ENCODE assay signal across 9 mouse cellular contexts in the genomic region with DNA sequence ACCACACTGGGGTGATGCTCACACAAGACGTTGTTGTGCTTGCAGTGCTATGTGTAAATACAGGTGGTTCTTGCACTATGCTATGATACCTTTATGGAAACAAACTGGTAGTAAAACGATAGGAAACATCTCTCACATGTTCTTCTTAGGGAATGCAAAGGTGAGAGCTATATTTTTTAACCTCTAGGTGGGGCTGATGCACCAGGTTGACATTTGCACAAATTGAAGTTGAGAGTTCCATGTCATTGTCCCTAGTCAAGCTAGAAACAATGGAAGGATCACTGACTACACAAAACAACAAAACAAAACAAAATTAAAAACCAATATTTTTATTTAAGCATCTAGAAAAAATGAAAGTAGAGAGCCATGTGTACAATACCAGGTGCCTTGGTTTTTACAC.
DNase-seq lines count a peak whose midpoint lies in the region; ATAC-seq and TF ChIP-seq lines count a peak whose summit lies in the region.
"Had no signal": no experiment of that assay in that cellular context is flagged by ENCODE, and none has a peak within 500 bp of the region (broad histone marks: within the 10 kb centered on the region; RNA-seq: fewer than 3 reads in every experiment).

No protein-coding gene starts in this region.

- DNase-seq in 3T3-L1 (ENCODE audit: low read depth, low spot score) (peak; percentile 34), ES-CJ7 (ENCODE audit: low read depth, low spot score) (peak; percentile 15)
- DNase-seq in embryonic facial prominence, embryonic 14.5 days (ENCODE audit: low spot score) = peak; percentile 2
- no peak for DNase-seq in gastrocnemius, postnatal 4 days (ENCODE audit: low spot score in 2 of 2)
- no peak for DNase-seq in ovary, postnatal 10 days (ENCODE audit: low spot score)
- DNase-seq: right cerebral cortex, postnatal 14 days had no signal

- no peak for ATAC-seq in intestine, postnatal 0 days
- no peak for ATAC-seq in intestine, embryonic 15.5 days
- ATAC-seq in embryonic facial prominence, embryonic 14.5 days (ENCODE audit: low read depth) = no peak

- H3K36me3 ChIP-seq in intestine, postnatal 0 days (ENCODE audit: control insufficient read depth, insufficient read depth) = no peaks in the 10 kb centered on the region
- H3K36me3 ChIP-seq in intestine, embryonic 15.5 days = no peaks in the 10 kb centered on the region
- H3K36me3 ChIP-seq in embryonic facial prominence, embryonic 14.5 days (ENCODE audit: control insufficient read depth, insufficient read depth, low read length) = no peaks in the 10 kb centered on the region
- H3K36me3 ChIP-seq: lung, embryonic 15.5 days had no signal

- no peaks in the 10 kb centered on the region for H3K4me1 ChIP-seq in intestine, postnatal 0 days (replicated peaks; ENCODE audit: control insufficient read depth, insufficient read depth, low read length)
- no peaks in the 10 kb centered on the region for H3K4me1 ChIP-seq in intestine, embryonic 15.5 days (replicated peaks)
- no peaks in the 10 kb centered on the region for H3K4me1 ChIP-seq in embryonic facial prominence, embryonic 14.5 days (ENCODE audit: control insufficient read depth, insufficient read depth, low read length)
- H3K4me1 ChIP-seq: lung, embryonic 15.5 days had no signal

- no peaks in the 10 kb centered on the region for H3K27me3 ChIP-seq in intestine, postnatal 0 days (replicated peaks; ENCODE audit: control insufficient read depth, insufficient read depth, low read length)
- no peaks in the 10 kb centered on the region for H3K27me3 ChIP-seq in intestine, embryonic 15.5 days (replicated peaks)
- no peaks in the 10 kb centered on the region for H3K27me3 ChIP-seq in embryonic facial prominence, embryonic 14.5 days (replicated peaks; ENCODE audit: control insufficient read depth, insufficient read depth, low read length)
- H3K27me3 ChIP-seq: lung, embryonic 15.5 days had no signal

- H3K4me2 ChIP-seq in intestine, postnatal 0 days (replicated peaks; ENCODE audit: low read depth) = no peak overlapping the region
- H3K4me2 ChIP-seq in intestine, embryonic 15.5 days (replicated peaks) = no peak overlapping the region
- H3K4me2 ChIP-seq in embryonic facial prominence, embryonic 14.5 days (ENCODE audit: low read depth, low read length) = no peak overlapping the region
- H3K4me2 ChIP-seq: lung, embryonic 15.5 days had no signal

- H3K27ac ChIP-seq in intestine, postnatal 0 days (ENCODE audit: low read depth, low read length) = no peak overlapping the region
- H3K27ac ChIP-seq in intestine, embryonic 15.5 days = no peak overlapping the region
- no peak overlapping the region for H3K27ac ChIP-seq in embryonic facial prominence, embryonic 14.5 days (replicated peaks; ENCODE audit: low read depth, low read length)
- H3K27ac ChIP-seq: lung, embryonic 15.5 days had no signal

- no peaks in the 10 kb centered on the region for H3K9me3 ChIP-seq in intestine, postnatal 0 days (ENCODE audit: control insufficient read depth)
- no peaks in the 10 kb centered on the region for H3K9me3 ChIP-seq in intestine, embryonic 15.5 days
- no peaks in the 10 kb centered on the region for H3K9me3 ChIP-seq in embryonic facial prominence, embryonic 14.5 days (ENCODE audit: control insufficient read depth, low read length)
- H3K9me3 ChIP-seq: lung, embryonic 15.5 days had no signal

- no peak overlapping the region for H3K4me3 ChIP-seq in intestine, postnatal 0 days (ENCODE audit: low read depth, low read length)
- no peak overlapping the region for H3K4me3 ChIP-seq in intestine, embryonic 15.5 days (replicated peaks)
- no peak overlapping the region for H3K4me3 ChIP-seq in embryonic facial prominence, embryonic 14.5 days (ENCODE audit: low read depth, low read length)
- H3K4me3 ChIP-seq: lung, embryonic 15.5 days had no signal

- H3K9ac ChIP-seq in intestine, postnatal 0 days (ENCODE audit: low read depth, low read length) = no peak overlapping the region
- H3K9ac ChIP-seq in intestine, embryonic 15.5 days = no peak overlapping the region
- no peak overlapping the region for H3K9ac ChIP-seq in embryonic facial prominence, embryonic 14.5 days (ENCODE audit: low read depth, low read length)
- H3K9ac ChIP-seq: lung, embryonic 15.5 days had no signal

- TF ChIP-seq CTCF in intestine, postnatal 0 days (IDR thresholded peaks at IDR 0.05; ENCODE audit: low read depth) = peak; percentile 62

- 16% methylated on average over 2 of the region's 2 CpGs for WGBS in intestine, postnatal 0 days
- WGBS in intestine, embryonic 15.5 days = 22% methylated on average over 2 of the region's 2 CpGs
- WGBS in embryonic facial prominence, embryonic 14.5 days = 12% methylated on average over 2 of the region's 2 CpGs

Comparison
In these comparisons a context has a peak if more than half of its experiments do, and no peak if none do; other contexts are left out.
1. DNase-seq: peak in 3T3-L1 (single experiment), ES-CJ7 (single experiment) and embryonic facial prominence, embryonic 14.5 days (single experiment); none in gastrocnemius, postnatal 4 days (0 of 2) and ovary, postnatal 10 days (single experiment).